Mouse (Mus musculus): ENCODE data around the gene 1700022I11Rik.
"Not testable (repeated sequence)": the region's sequence is repeated elsewhere in the genome, so short reads cannot be mapped to it uniquely, and the experiment has no call there.

The 1700022I11Rik gene

DNA sequence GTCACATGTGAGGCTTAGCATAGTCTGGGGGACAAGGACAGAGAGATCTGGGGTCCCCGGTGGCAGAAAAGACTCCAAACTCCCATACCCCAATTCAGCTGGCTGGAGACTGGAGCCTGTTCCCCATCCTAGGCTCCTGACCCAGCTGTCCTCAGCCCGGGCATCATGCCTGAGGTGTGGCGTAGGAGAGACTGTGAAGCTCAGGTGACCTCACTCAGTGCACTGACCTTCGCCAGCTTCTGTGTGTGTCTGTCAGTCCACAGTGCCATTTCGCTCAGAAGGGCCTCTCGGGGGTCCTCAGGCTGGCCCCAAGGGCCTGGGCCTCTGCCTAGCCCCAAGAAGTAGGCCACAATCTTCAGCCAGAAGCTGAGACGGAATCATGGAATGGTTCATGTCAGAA is 16.8 kb upstream of the 1700022I11Rik start:
- DNase-seq (ENCODE audit: low read depth), result no peak

DNA sequence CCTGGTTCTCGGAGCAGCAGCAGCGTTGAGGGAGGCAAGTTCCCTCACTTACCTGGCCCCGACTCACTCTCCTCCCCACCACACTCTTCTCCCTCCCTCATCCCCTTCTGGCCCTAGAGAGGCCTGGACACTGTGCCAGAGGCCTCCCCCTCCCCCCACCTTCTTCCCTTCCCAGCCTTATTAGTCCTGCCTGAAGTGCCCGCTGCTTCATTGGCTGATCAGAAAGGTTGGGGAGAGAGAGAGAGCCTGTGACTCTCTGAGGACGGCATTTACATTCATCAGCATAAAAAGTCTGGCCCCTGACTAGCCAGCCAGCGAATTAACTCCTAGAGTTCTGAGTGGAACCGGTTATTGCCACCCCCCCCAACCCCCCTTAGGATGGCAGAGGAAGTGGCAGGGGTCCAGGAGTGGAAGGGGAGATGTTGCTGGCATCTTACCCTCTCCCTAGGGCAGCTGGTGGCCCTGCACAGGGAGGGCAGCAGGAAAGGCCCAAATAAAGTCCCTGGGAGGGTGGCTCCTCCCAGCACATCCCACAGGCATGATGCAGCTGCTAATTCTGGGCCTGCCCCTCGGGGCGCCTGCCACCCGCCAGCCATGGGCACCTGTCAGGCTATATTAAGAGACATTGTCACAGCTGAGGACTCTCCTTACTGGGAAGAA is 15.8 kb upstream of the 1700022I11Rik start:
- no peak for DNase-seq (ENCODE audit: low read depth)

DNA sequence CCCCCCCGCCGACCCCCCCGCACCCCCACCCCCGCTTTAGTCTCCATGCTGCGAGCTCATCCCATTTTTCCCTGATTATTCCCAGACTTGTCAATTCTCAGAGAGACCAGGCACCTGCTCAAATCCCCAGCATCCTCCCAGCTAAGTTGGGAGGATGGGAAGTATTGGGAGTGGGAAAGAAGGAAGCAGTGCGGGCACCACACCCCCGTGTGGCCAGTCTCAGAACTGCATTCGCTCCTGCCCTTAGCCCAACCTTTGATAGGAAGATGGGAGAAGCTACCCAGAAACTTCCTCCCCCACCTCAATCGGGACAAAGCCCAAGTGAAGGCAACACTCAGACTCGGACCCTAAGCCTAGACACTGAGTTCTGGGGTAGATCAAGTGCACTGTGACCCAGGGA is 15.1 kb upstream of the 1700022I11Rik start:
- peak; percentile 30 for DNase-seq (ENCODE audit: low read depth)

DNA sequence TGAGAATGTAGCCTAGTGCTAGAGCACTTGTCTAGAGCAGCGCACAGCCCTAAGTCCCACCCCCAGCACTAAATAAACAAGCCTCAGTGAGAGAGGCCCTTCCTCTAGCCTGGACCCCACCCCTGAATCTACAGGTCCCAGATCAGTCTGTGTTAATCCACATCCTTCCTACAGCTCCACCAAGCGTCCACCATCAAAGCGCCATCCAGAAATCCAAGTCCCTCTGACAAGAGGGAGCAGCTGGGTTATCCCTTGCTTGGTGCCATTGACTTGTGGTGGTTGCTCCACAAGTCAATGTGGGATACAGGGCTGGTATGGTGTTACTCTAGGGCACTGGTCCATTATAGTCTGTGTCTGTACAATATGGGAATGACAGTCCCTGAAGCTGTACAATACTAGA is 14.2 kb upstream of the 1700022I11Rik start:
- DNase-seq (ENCODE audit: low read depth), result no peak

DNA sequence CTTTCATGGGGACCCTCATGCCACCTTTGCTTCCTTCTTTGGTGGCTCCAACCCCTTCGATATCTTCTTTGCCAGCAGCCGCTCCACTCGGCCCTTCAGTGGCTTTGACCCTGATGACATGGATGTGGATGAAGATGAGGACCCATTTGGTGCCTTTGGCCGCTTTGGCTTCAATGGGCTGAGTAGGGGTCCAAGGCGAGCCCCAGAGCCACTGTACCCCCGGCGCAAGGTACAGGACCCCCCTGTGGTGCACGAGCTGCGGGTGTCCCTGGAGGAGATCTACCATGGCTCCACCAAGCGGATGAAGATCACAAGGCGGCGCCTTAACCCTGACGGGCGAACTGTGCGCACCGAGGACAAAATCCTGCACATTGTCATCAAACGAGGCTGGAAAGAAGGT is 12.8 kb upstream of the 1700022I11Rik start:
- DNase-seq (ENCODE audit: low read depth), result no peak

DNA sequence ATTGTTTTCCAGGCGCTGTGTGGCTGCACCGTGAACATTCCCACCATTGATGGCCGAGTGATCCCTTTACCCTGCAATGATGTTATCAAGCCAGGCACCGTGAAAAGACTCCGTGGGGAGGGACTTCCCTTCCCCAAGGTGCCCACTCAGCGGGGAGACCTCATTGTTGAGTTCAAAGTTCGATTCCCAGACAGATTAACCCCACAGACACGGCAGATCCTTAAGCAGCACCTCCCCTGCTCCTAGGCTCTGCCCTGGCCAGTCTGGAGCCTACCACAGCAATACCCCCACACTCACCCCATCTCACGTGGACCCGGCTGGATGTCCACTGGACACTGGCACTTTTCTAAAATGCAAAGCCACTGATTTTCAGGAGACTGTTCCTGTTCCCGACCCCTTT is 12.1 kb upstream of the 1700022I11Rik start:
- DNase-seq (ENCODE audit: low read depth), result no peak

DNA sequence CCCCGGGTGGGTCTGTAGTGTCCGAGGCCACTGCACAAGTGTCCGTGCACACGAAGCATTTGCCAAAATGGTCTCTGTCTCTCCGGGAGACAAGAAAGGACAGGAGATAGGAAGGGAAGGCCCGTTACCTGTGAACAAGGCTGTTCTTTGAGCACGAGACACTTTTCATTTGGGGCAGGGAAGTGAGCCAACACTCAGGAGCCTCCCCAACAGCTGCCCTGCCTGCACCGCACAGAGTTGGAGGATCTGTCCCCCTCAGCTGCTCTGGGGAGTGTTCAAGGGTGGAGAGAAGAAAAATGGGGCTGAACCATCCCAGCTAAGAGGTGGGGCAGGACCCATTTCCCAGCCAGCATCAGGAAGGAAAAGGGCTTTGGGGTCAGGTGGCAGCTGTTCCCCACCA is 11.4 kb upstream of the 1700022I11Rik start:
- no peak for DNase-seq (ENCODE audit: low read depth)

DNA sequence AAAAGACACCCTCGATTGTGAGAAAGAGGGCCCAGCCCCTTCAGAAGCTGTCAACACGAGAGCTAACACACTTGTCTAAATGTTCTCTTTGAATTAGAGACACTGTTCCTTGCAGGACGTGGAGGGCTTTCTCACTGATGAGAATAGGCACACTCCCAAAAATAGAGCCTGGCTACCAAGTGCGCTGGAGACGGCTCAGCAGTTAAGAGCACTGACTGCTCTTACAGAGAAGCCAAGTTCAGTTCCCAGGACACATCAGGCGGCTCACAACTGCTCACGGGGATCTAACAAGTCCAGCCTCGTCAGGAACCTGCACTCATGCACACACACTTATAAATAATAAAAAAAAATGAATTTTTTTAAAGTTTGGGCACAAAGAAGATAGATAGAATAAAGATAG is 10.5 kb upstream of the 1700022I11Rik start:
- no peak for DNase-seq (ENCODE audit: low read depth)

DNA sequence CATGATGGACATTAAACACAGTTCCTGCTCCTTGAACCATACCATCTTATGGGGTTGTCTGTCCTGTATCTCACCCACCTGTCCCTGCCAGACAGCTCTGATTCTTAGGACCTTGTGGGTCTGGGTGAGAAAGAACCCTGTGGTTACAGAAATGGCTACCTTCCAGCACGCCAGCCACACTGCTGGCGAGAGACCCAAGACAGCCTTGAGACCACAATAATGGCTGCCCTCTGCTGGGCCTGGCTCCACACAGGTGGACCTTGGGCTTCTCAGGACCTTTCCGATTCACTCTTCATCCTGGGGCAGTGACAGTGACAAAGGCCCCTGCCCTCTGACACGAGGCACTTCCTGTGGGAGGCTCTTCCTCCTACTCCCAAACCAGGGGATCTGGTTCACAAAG is 10.0 kb upstream of the 1700022I11Rik start:
- DNase-seq (ENCODE audit: low read depth), result no peak

DNA sequence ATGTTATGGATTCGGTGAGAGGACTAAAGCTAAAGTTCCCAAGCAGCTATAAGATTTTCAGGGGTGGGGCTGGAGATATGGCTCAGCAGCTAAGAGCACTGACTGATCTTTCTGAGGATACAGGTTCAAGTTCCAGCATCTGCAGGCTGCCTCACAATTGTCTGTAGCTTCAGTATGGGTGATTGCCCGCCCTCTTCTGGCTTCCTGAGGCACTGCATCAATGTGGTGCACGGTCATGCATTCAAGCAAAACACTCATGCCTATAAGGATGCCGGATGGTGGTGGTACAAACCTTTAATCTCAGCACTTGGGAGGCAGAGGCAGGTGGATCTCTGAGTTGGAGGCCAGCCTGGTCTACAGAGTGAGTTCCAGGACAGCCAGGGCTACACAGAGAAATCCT is 7.8 kb upstream of the 1700022I11Rik start:
- DNase-seq (ENCODE audit: low read depth), result no peak

DNA sequence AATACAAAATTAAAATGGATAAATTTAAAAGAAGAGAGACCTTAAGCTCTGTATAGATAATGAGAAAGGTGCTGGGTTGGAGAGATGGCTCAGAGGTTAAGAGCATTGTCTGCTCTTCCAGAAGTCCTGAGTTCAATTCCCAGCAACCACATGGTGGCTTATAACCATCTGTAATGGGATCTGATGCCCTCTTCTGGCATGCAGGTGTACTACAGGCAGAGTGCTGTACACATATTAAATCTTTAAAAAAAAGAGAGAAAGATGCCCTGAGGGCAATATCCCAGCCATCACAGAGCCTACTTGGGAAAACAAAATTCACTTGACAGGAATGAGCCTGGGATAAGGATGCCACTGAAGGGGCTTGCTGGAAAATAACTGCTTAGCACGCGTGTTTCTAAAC is 5.9 kb upstream of the 1700022I11Rik start:
- DNase-seq (ENCODE audit: low read depth), result no peak

DNA sequence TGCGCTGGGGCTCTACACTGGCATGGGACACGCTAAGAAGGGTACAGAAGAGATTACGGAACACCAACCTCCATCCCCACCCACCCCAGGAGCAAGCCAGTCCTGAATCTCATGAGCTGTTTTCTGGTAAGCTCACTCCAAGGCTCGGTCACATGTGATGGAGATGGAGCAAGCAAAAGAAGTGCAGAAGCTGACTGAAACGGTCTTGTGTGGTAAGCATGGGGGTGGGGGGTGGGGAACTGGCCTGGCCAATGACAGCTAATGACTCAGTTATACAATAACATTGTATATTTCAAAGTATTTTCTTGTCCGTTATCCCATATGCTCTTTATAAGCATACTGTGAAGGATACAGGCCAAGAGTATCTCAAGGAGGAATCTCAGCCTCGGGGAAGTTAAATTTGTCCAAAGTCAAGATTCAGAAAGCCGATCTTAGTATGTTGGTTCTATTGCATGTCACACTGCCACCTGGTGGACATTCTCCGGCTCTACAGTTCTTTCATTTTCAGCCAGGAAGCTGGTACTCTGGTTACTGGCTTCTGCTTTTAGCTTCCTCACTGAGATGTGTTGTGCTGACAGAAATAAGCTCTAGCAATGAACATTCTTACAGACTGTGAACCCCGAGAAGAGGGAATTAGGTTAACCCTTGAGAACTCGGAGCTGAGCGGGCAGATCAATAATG is 4.2 kb upstream of the 1700022I11Rik start:
- no peak for DNase-seq (ENCODE audit: low read depth)

DNA sequence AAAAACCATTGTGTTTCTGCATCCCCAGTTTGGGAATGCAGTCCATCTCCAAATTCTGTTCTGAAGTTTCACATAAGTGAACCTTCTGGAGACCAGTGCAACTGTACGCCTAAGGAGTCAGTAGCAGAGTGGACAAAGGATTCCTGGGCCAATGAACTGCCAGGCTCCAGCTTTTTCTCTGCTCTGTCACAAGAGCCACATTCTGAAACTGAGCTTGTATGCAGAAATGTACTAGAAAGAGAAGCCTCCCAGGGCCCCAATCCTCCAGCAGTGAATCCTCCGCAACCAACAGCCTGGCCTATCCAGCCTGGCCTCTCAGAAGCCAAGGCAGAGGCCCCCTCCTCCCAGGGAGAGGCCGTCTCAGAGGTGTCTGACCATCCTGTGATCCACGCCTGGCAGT is 3.5 kb downstream of the 1700022I11Rik start:
- no peak for DNase-seq (ENCODE audit: low read depth)

DNA sequence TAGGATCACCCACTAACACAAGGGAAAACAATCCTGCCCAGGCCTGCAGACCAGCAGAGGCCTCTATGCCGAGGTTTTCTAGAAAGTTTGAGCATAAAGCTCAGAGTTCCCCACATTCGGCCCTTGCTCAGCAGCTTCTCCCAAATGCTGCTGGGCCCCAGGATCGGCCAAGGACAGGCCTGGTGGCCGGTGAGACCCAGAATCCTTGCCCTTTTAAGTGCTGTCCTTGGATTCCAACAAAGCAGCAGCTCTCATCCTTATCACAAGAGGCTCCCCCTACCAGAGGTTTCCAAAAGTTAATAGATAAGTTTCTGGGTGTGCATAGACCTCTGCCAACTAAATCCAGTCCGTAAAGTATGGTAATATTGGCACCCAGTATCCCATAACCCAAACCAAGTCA is 4.5 kb downstream of the 1700022I11Rik start:
- DNase-seq (ENCODE audit: low read depth), result no peak

DNA sequence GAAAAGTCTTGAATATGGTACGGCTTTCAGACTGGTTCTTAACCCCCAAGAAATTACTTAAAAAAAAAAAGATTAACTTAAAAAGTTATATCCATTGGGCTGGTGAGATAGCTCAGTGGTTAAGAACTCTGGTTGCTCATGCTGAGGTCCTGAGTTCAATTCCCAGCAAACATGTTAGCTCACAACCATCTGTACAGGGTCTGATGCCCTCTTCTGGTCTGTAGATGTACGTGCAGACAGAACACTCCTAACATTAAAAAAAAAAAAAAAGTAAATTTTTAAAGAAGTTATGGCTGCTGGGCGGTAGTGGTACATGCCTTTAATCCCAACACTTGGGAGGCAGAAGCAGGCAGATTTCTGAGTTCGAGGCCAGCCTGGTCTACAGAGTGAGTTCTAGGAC is 8.7 kb downstream of the 1700022I11Rik start:
- no peak for DNase-seq (ENCODE audit: low read depth)

DNA sequence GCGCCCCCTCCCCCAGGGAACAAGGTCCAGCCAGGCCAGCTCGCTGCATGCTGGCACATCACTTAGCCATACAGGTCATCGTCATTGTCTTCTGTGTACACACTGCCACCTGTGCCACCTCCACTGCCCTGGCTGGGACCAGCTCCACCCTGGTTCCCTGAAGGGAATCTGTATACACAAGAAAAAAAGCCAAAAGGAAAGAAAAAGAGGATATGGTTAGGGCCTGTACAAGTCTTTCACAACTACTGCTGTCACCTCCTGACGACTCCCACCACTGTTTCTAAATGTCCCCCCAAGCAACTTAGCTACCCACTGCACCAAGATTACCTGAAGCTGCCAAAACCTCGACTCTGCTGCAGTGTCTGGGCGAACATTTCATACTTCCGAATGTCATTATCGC is 11.1 kb downstream of the 1700022I11Rik start:
- not testable (repeated sequence) for DNase-seq (ENCODE audit: low read depth)

DNA sequence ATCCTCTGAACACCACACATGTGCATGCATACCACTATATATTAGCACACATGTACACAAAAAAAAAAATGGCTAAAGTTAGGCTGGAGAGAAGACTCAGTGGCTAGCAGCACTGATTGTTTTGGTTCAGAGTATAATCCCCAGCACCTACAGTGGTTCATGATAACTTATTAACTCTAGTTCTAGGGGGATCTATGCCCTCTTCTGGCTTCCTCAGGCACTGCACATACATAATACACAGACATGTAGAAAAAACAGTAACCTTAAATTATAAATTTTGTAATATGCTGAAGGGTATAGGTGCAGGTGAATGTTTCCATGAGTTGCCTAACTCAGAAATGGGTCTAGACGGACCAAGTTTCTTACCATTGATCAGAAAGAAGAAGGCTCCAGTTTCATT is 18.9 kb downstream of the 1700022I11Rik start:
- DNase-seq (ENCODE audit: low read depth), result no peak

DNA sequence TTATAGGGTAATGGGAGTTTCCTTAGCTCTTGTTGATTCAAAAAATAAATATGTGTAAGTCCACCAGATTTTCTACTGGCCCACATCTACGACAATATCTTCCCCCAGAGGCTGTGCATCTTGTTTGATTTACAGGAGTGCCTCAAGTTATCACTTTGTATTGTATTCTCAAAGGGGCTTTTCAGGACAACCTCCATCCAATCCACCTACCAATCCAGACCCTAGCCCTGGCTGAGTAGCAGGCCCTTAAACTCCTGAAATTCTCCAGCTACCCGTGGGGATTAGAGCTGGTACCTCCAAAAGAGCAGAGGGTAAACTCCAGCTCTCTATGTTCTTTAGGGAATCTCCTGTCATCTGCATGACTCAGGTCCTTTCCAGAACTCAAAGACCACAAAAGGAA is 28.6 kb downstream of the 1700022I11Rik start:
- no peak for DNase-seq (ENCODE audit: low read depth)

DNA sequence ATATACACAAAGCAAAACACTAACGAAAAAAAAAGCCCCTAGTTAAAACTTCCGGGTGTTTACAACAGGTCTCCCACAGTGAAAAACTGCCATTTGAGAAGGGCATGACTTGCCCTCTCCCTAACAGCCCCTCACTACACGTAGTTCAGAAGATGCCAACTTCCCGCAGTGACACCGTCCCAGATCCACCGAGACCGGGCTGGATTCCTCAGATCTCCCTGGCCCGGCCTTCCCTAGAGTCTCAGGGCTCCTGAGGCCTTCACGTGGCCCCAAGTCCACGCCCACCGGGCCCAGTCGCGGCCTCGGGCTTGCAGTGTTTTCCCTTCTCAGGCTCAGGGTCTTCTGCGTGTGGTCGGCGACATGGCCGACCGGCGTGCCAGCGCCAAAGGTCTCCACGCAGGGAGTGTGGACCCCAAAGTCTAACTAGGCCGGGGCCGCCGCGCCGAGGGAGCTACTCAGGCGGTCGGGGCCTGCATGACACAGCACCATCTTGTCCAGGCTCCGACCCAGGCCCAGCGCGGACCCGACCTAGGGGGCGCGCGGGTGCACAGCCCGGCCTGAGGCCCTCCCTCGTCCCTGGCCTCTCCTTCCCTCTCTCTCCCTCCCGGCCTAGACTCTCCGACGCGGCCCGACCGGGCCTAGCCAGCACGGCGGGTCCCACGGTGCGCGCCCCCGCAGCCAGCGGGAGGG is 30.2 kb downstream of the 1700022I11Rik start:
- DNase-seq (ENCODE audit: low read depth), result peak; percentile 53

DNA sequence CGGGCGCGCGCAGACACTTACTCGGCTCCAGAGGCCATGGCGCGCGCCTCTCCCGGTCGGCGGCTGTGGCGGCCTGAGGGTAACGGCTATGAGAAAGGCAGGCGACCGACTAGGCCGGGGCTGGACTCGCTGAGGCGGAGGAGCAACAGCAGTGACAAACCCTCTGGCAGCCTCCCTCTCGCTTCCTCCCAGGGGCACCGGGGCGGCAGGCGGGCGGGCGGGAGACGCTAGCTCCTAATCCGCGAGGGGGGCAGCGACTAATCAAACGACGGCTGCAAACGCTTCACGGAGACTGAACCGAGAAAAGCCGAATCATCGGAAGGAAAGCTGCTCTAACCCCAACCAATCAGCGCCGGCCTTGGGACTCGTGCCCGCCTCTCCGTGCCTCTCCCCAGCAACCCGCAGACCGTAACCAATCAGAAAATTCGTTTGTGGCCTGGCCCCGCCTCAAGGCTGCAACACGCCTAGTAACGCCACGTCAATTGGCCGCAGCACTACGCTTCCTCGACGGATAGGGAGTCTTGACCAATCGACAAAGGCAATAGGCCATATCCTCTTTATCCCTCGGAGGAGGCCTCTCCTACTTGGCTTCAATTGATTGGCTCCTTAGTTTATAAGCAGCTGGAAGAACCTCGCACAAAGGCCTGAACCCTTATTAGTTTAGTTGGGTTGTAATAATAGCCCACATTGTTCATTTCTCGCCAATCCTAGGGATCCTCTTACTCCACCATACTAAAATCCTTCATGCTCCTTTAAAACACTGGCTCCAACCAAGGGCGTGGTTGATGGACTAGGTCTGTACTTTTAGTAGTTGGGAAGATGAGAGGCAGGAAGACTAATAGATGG is 31.0 kb downstream of the 1700022I11Rik start, which contains the start of gene Vcp:
Vcp (minus strand) TSS at position 367 of the 846 bp plus-strand sequence.
- DNase-seq (ENCODE audit: low read depth), result peak; percentile 98

DNA sequence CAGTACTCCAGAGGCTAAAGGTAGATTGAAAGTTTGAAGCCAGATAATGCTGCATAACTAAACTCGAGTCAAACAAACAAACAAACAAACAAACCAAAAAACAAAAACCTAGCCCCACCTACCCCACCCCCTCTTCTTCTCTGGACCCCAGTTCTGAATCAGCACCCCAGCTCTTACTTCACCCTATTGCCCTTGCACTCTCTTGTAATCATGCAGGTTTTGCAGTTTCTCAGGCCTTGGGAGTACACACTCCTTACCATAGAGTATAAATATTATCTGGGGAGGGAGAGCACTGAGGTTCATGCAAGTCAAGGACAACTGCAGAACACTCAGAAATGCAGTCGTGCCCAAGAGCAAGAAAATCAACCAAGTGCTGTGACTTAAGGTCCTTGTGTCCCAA is 31.9 kb downstream of the 1700022I11Rik start:
- no peak for DNase-seq (ENCODE audit: low read depth)

DNA sequence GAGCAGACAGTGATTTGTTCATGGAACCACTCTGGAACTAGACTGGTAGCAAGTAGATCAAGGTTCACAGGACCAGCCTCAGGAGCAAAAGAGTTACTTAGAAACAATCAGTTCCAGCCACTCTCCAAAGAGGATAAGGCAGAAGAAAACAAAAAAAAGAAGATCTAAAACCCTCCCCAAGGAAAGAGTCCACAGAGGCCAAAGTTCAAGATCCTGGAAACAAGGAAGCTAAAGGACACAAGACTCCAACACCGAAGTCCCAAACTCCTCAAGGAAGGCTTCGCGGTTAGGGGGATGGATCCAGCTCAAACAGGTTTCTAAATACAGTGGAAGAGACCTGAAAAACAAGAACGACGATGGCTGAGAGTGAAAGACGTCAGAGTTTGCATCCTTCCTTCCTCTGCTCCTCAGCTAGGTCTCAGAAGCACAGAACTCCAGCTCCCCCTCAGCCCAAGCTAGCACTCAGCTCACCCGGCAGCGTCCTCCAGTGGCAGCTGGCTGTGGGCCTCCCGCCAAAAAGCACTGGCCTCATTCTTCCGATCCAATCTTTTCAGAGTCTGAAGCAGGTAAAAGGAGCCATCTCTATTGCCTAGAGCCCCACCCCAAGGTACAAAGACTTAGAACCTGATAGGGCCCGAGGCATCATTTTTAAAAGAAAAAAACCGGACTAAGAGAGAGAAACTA is 33.5 kb downstream of the 1700022I11Rik start:
- no peak for DNase-seq (ENCODE audit: low read depth)

All from fibroblast of lung, adult 2 months (primary cell).